Mouse (Mus musculus) liver, adult 2 months (tissue): Measurements from ENCODE around the gene Ccdc158.

Source experiments
- CTCF ChIP-seq: fragments of 200-500 bp; IDR thresholded peaks from 2 replicates; pipeline ENCODE4 v1.5.1; 2011; ENCODE audit warnings: low read depth, low read length, control low read depth
- POLR2A ChIP-seq: fragments of 200-500 bp; IDR thresholded peaks from 2 replicates; pipeline ENCODE4 v1.6.1; 2011; ENCODE audit warnings: low read length, control low read depth; ENCODE audit not compliant: insufficient read depth; ENCODE audit errors: extremely low read depth

DNA sequence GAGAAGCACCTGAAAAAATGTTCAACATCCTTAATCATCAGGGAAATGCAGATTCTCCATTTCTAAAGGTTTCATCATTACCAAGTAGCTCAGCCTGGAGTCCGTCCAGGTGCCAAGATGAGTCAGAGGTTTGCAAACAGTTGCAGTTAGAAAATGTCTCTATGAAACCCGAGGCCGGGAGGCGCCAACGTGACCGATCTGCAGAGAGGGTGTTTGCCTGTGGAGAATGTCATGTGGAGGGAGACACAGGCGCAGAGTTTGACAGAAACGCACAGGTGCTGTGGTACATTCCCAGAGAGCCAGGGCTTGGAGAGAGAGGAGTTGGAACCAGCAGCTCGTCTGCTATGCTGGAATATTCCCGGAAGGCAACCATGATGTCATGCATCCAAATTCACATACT, 76.0 kb downstream of the Ccdc158 start:
- no peak for TF ChIP-seq CTCF
- TF ChIP-seq POLR2A, result no peak
